Mouse (Mus musculus): ENCODE results near the gene Cxcl17.

DNA sequence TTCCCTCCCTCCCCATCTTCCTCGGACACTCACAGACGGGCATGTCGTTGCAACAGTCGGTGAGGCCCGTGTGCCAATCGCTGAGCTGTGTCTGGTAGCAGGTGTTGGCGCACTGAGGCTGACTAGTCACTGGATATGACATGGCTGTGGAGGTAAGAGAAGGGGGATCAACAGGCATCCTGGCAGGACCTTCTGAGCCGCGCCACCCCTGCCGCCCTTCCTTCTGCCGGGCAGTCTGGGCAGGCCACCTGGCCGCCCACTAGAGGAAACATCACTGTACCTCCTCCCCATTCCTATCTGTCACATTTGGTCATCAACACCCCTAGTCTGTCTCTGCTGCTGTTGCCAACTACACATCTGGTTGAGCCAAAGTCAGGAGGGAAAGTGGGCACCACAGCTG is 44.4 kb downstream of the Cxcl17 start:
- TF ChIP-seq CTCF (conservative IDR thresholded peaks at IDR 0.05 in 1 of 2, IDR thresholded peaks at IDR 0.05 in 1 of 2; ENCODE audit: low read depth in 2 of 2, low read length in 2 of 2) (no peak), TBP (conservative IDR thresholded peaks at IDR 0.05; ENCODE audit: low read depth, low read length) (no peak), EP300 (IDR thresholded peaks at IDR 0.05; ENCODE audit: low read length) (no peak), IRF4 (IDR thresholded peaks at IDR 0.05; ENCODE audit: low read depth, low read length) (no peak), ZNF384 (IDR thresholded peaks at IDR 0.05; ENCODE audit: low read depth, low read length) (no peak), PAX5 (IDR thresholded peaks at IDR 0.05; ENCODE audit: low read length) (no peak), SIN3A (IDR thresholded peaks at IDR 0.05; ENCODE audit: low read length) (no peak), CHD2 (IDR thresholded peaks at IDR 0.05; ENCODE audit: low read length) (no peak), ZC3H11A (IDR thresholded peaks at IDR 0.05; ENCODE audit: low read depth, low read length) (no peak), ELF1 (IDR thresholded peaks at IDR 0.05; ENCODE audit: low read depth, low read length) (no peak), POLR2A (IDR thresholded peaks at IDR 0.05; ENCODE audit: low read depth, low read length) (no peak), NRF1 (IDR thresholded peaks at IDR 0.05; ENCODE audit: low read depth, low read length) (no peak), SMC3 (IDR thresholded peaks at IDR 0.05; ENCODE audit: low read depth, low read length) (no peak), MAFK (IDR thresholded peaks at IDR 0.05; ENCODE audit: insufficient replicate concordance, low read length) (no peak)

Measured in CH12.LX (cell line).